Mouse (Mus musculus): ENCODE results near the gene Gm9999. TPM values are rescaled to one million over a fixed set of nuclear protein-coding genes. Genes with fewer than 3 reads are reported as not detected.
A peak's percentile ranks its signal among the peaks of the same experiment; 100 is the strongest.

Gene Gm9999
- polyA plus RNA-seq, 1 experiment: 1,518 TPM

DNA sequence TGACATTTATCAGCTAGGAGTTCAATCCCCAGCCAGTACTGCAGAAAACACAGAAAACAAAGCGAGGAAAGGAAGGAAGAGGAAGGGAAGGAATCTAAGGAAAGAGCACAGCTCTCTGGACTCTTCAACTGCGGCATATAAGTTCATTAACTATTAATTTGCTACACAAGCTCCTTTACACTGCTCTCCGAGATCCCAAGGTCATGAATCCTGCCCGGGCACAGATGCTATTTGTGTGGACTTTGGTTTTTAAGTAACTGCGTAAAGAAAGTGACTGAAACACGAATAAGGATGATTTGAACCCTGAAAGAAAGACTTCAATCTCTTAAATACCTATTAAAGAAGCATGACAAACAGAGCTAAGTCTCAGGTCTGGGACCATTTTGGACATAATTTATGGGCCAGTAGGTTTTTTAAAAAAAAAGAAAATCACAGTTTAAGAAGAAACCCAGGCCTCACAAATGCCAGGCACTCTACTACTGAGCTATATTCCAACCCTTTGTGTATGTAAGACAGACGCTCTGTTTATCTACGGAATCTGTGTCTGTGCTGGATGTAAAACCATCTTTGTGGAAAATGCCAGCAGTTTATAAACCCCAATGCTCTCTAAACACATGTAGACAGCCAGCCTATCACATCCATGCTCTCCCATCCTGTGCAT lies 16.7 kb downstream of the Gm9999 start:
- Histone ChIP-seq H3K36me3 (ENCODE audit: control insufficient read depth, insufficient read depth, low read length) (peaks cover 6% of the 10 kb centered on the region), H3K4me1 (ENCODE audit: control insufficient read depth, insufficient read depth, low read length) (no peaks in the 10 kb centered on the region), H3K27me3 (ENCODE audit: control insufficient read depth, insufficient read depth, low read length) (no peaks in the 10 kb centered on the region), H3K4me3 (ENCODE audit: control insufficient read depth, low read depth, low read length) (no peak overlapping the region), H3K27ac (ENCODE audit: control insufficient read depth, insufficient read depth, low read depth, low read length) (no peak overlapping the region)
- TF ChIP-seq POLR2A (IDR thresholded peaks at IDR 0.05; ENCODE audit: control insufficient read depth, low read depth, low read length): no peak
- no peak for TF ChIP-seq CTCF (IDR thresholded peaks at IDR 0.05; ENCODE audit: control insufficient read depth, insufficient read depth, insufficient replicate concordance, low read depth, low read length)

DNA sequence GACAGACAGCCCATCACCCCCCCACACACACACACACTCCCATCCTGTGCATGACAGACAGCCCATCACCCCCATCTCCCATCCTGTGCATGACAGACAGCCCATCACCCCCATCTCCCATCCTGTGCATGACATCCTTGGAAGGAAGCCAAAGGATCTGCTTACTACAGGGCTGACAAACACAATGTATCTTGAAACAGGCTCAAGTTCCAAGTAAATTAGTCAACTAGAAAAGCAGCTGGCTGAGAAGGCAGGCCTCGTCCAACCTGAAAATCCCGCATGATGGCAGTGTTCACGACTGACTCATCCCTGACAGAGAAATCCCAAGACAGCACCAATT lies 17.2 kb downstream of the Gm9999 start:
- TF ChIP-seq CTCF (IDR thresholded peaks at IDR 0.05; ENCODE audit: control insufficient read depth, insufficient read depth, insufficient replicate concordance, low read depth, low read length) (no peak), POLR2A (IDR thresholded peaks at IDR 0.05; ENCODE audit: control insufficient read depth, low read depth, low read length) (no peak)
- Histone ChIP-seq H3K4me1 (ENCODE audit: control insufficient read depth, insufficient read depth, low read length) (no peaks in the 10 kb centered on the region), H3K36me3 (ENCODE audit: control insufficient read depth, insufficient read depth, low read length) (peaks cover 6% of the 10 kb centered on the region), H3K27ac (ENCODE audit: control insufficient read depth, insufficient read depth, low read depth, low read length) (no peak overlapping the region), H3K27me3 (ENCODE audit: control insufficient read depth, insufficient read depth, low read length) (no peaks in the 10 kb centered on the region), H3K4me3 (ENCODE audit: control insufficient read depth, low read depth, low read length) (no peak overlapping the region)

DNA sequence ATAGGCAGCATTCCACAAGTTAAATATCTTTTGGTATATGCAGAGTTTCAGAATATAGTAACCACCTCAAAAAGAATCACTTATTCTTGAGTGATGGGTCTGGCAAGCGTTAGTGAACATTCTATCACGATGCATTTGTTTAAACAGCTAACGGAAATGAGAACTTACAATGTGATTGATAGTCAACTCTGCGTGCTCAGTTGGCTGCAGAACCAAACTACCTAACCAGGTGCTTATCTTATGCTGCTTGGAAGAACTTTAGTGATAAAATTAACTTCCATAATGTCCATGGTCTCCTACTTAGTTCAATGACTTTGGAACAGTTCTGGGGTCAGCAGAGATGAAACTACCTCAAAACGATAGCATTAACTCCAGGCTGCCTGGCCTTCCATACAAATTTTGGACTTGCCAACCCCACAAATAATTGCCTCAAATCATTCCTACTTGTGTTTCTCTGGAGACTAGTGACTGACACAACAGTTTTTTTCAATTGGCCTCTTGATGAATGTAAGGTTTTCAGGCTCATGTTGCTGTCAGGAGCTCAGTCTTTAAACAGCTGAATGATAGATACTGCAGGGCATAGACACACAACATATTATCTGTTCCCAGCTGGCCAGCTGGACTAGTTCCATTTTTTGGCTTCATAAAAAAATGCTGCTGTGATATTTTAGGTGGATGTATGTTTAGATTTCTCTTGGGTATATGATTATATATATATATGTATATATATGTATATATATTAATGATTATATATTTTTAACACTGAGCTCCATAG lies 17.9 kb downstream of the Gm9999 start:
- TF ChIP-seq CTCF (IDR thresholded peaks at IDR 0.05; ENCODE audit: control insufficient read depth, insufficient read depth, insufficient replicate concordance, low read depth, low read length): no peak
- no peak for TF ChIP-seq POLR2A (IDR thresholded peaks at IDR 0.05; ENCODE audit: control insufficient read depth, low read depth, low read length)
- Histone ChIP-seq H3K4me1 (ENCODE audit: control insufficient read depth, insufficient read depth, low read length) (no peaks in the 10 kb centered on the region), H3K4me3 (ENCODE audit: control insufficient read depth, low read depth, low read length) (no peak overlapping the region), H3K36me3 (ENCODE audit: control insufficient read depth, insufficient read depth, low read length) (peaks cover 6% of the 10 kb centered on the region), H3K27ac (ENCODE audit: control insufficient read depth, insufficient read depth, low read depth, low read length) (no peak overlapping the region), H3K27me3 (ENCODE audit: control insufficient read depth, insufficient read depth, low read length) (no peaks in the 10 kb centered on the region)

DNA sequence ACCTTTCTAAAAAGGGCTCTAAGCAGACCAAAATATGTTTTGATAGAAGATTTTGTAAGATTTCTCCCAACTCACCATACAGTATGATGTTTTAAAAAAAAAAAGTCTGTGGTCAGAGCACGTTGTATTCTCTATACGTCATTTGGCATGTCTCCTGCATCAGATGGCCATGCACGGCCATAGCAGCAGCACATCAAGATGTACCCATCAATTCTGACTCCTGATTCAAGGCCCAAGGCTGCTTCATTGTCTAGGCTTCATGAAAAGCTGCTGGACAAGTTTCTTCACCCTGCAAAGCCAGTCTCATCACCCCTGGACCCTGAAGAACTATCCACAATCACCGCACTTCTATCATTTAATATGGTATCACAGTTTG lies 18.5 kb downstream of the Gm9999 start:
- no peak overlapping the region for H3K4me3 ChIP-seq (ENCODE audit: control insufficient read depth, low read depth, low read length)
- peaks cover 5% of the 10 kb centered on the region for H3K36me3 ChIP-seq (ENCODE audit: control insufficient read depth, insufficient read depth, low read length)
- no peak overlapping the region for H3K27ac ChIP-seq (ENCODE audit: control insufficient read depth, insufficient read depth, low read depth, low read length)
- TF ChIP-seq POLR2A (IDR thresholded peaks at IDR 0.05; ENCODE audit: control insufficient read depth, low read depth, low read length) (no peak), CTCF (IDR thresholded peaks at IDR 0.05; ENCODE audit: control insufficient read depth, insufficient read depth, insufficient replicate concordance, low read depth, low read length) (no peak)
- H3K27me3 ChIP-seq (ENCODE audit: control insufficient read depth, insufficient read depth, low read length): no peaks in the 10 kb centered on the region
- no peaks in the 10 kb centered on the region for H3K4me1 ChIP-seq (ENCODE audit: control insufficient read depth, insufficient read depth, low read length)

DNA sequence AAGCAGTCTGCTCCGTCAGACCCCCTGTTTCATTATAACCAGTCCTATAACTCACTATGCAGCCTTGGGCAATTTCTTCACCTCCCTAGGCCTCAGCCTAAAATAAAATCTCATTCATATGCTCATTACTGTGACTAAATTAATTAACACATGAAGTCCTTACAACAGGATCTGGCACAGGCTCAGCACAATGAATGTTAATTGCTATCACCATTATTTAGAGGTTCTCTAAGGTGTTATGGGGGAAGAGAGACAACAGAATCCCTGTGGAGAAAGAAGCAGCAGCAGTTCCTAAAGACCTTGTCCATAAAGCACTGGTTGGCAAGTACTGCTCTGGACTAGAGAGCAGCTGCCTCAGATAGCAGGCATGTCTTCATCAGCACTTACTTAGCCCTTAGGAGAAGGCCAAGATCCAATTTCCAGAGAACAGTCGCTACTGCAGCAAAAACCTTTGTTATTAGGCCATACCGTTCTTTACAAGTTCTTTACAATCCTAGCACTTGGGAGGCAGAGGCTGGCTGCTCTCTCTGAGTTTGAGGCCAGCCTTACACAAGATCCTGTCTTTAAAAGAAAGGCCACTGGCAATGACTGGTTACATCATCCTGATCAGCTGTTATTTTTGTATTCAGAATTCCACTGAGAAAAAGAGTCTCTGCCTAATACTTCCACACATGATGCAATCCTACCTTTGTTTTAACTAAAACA lies 20.2 kb downstream of the Gm9999 start:
- Histone ChIP-seq H3K4me3 (ENCODE audit: control insufficient read depth, low read depth, low read length) (no peak overlapping the region), H3K27me3 (ENCODE audit: control insufficient read depth, insufficient read depth, low read length) (no peaks in the 10 kb centered on the region), H3K36me3 (ENCODE audit: control insufficient read depth, insufficient read depth, low read length) (no peaks in the 10 kb centered on the region; the same call in none of the 2 replicates), H3K27ac (ENCODE audit: control insufficient read depth, insufficient read depth, low read depth, low read length) (no peak overlapping the region), H3K4me1 (ENCODE audit: control insufficient read depth, insufficient read depth, low read length) (no peaks in the 10 kb centered on the region)
- TF ChIP-seq POLR2A (IDR thresholded peaks at IDR 0.05; ENCODE audit: control insufficient read depth, low read depth, low read length) (no peak), CTCF (IDR thresholded peaks at IDR 0.05; ENCODE audit: control insufficient read depth, insufficient read depth, insufficient replicate concordance, low read depth, low read length) (no peak)

DNA sequence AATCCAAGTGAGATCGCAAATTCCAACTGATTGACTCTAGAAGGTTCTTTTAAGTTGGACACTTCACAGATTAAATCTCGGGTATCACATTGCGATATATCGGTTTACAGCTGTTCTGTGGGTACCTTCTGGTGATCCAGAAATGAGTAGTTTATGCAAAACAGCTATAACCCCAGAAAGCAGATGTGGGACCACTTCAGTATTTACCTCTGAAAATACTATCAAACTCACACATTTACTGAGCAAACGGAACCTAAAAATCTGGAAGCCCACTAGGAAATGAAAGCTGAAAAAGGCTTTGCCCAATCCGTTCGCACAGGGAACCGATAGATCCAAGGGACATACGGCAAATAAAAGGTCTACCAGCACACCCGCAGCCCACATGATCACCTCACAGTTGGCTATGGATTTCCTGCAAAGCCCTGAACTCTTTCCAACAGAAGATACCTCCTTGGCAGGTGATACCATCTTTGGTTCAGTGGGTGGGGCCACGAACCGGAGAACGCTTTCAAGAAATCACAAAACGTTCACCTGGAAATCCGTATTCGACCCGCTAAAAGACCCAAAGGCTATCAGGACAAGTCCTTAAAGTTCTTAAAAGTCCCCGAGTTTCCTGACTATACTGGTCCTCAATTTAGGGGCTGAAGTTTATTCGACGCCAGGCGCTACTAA lies 23.9 kb downstream of the Gm9999 start:
- Histone ChIP-seq H3K4me1 (ENCODE audit: control insufficient read depth, insufficient read depth, low read length) (no peaks in the 10 kb centered on the region; the same call in 1 of the 2 replicates), H3K36me3 (ENCODE audit: control insufficient read depth, insufficient read depth, low read length) (no peaks in the 10 kb centered on the region), H3K27me3 (ENCODE audit: control insufficient read depth, insufficient read depth, low read length) (no peaks in the 10 kb centered on the region), H3K4me3 (ENCODE audit: control insufficient read depth, low read depth, low read length) (peak overlapping the region; percentile 91), H3K27ac (ENCODE audit: control insufficient read depth, insufficient read depth, low read depth, low read length) (peak overlapping the region; percentile 94)
- TF ChIP-seq POLR2A (IDR thresholded peaks at IDR 0.05; ENCODE audit: control insufficient read depth, low read depth, low read length): no peak
- no peak for TF ChIP-seq CTCF (IDR thresholded peaks at IDR 0.05; ENCODE audit: control insufficient read depth, insufficient read depth, insufficient replicate concordance, low read depth, low read length)

DNA sequence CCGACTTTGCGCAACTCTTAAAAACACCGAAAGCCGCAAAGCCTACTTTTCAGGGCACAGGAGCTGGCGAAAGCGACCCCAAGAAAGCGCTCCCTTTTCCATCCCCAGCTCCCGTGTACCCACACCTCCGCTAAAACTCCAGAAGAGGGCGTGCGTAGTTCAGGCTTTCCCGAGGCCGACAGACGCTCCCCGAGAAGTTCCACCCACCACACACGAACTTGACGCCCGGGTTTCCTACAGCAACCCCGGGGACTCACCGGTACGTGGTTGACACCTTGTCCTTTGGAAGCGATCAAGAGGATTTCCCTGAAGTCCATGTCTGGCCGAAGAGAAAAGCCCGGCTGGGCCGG lies 24.4 kb downstream of the Gm9999 start:
- no peaks in the 10 kb centered on the region for H3K36me3 ChIP-seq (ENCODE audit: control insufficient read depth, insufficient read depth, low read length)
- H3K27ac ChIP-seq (ENCODE audit: control insufficient read depth, insufficient read depth, low read depth, low read length): peak overlapping the region; percentile 94
- no peak for TF ChIP-seq POLR2A (IDR thresholded peaks at IDR 0.05; ENCODE audit: control insufficient read depth, low read depth, low read length)
- no peak; the same call in 1 of the 2 replicates for TF ChIP-seq CTCF (IDR thresholded peaks at IDR 0.05; ENCODE audit: control insufficient read depth, insufficient read depth, insufficient replicate concordance, low read depth, low read length)
- peak overlapping the region; percentile 91 for H3K4me3 ChIP-seq (ENCODE audit: control insufficient read depth, low read depth, low read length)
- no peaks in the 10 kb centered on the region; the same call in 1 of the 2 replicates for H3K4me1 ChIP-seq (ENCODE audit: control insufficient read depth, insufficient read depth, low read length)
- H3K27me3 ChIP-seq (ENCODE audit: control insufficient read depth, insufficient read depth, low read length): no peaks in the 10 kb centered on the region

Data from testis, adult 2 months (tissue).